Mouse (Mus musculus): ENCODE data around the gene Mslnl.

Gene Mslnl

DNA sequence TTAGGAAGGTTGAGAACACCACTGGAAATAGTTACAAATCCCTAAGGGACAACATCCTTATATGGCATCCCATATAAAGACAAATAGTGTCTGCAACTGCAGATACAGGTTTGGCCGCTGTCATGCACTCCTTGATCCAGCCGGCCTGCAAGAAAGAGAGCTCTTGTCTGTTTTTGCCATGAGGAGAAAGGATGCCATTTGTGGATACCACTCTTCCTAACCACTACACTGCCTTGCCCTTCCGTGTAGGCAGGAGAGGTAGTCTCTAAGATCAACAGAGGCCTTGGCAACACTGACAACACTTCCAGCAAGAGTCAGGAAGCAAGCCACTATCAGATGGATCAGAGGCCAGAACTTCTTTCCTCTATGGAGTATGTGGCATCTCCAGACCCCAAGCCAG lies 50.4 kb downstream of the Mslnl start, which contains the start of gene Ccdc78:
Gene Ccdc78, plus strand, starts transcription at position 301 of the 400 bp plus-strand sequence.
- no peak for DNase-seq (ENCODE audit: low spot score in 2 of 2)

DNA sequence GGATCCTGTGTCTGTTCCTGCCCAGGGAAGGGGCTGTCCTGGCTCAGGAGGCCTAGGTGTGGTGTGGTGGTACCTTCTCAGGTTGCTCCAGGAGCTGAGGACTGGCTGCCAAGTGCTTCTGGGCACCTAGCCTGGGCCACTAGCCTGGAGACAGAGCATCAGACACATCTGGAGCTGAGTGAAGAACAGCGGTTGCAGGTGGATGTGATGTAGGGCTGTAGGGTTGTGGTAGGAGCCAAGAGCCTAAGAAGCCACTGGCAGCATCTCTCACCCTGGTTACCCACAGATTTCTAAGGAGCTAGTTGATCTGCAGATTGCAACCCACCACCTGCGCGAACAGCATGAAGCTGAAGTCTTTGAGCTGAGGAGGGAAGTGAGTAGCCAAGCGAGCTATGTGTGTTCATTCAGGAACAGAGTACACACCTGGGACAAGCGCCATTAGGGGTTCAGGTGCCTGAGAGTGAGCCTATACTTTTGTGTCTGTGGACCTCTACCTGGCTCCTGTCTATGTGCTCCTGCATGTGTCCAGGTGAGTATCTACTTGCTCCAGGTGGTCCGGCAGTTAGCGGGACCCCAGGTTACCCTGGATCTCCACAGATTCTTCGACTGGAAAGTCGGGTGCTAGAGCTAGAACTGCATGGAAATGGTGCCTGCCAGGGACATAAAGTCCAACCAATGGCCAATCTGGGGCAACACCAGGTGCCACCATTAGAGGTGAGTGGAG lies 51.1 kb downstream of the Mslnl start:
- DNase-seq (ENCODE audit: low spot score in 2 of 2) = no peak

DNA sequence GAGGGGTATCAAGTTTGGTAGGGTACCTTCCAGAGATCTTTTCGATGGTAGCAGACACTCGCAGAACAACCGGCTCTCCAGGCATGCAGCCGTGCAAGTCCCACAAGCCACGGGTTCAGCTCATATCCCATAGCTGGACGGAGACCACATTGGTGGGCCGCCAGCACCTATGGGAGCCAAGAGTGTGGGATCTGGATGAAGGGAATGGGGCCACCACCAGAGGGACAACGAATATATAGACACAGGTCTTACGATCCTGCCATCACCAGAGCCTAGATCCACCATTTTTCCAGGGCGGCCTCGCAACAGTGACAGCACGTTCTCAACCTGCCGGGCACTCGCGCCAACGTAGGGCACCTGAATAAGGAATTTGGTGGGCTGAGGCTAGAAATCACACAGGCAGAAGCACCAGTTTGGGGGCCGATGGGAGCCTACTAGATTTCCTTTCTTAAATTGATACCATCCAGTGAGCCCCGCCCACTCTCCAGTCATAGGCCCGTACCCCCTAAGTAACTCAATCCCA lies 55.5 kb downstream of the Mslnl start:
- no peak for DNase-seq (ENCODE audit: low spot score in 2 of 2)

DNA sequence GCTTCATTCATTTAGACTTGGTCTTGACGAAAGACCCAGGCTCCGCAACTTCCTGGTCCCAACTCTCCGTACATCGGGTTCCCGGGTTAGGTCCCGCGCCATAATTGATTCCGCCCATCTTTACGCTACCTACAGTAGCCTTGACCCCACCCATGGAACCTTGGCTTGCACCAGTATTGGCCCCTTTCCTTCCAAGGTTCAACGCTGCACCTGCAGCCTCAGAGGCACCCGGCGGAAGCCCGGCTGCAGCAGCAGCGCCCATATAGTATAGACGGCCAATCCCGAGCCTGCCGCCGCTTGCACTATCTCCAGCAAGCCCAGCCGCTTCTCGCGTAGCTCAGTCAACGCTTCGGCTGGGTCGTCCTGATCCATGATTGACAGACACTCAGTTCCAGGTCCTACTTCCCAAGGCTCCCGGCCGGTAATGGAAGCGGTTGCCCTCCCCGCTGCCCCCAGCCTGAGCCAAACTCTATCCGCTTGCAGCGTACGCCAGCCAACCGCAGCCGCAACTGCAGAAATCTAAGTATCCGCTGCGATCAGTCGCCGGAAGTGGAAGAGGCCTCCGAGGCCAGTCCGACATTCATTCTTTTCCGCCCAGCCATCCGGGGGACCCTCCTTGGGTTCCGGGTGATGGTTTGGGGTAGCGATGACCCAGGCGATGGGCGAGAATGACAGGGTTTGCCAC lies 56.1 kb downstream of the Mslnl start:
- DNase-seq (ENCODE audit: low spot score in 2 of 2) = peak; percentile 78 to 80

DNA sequence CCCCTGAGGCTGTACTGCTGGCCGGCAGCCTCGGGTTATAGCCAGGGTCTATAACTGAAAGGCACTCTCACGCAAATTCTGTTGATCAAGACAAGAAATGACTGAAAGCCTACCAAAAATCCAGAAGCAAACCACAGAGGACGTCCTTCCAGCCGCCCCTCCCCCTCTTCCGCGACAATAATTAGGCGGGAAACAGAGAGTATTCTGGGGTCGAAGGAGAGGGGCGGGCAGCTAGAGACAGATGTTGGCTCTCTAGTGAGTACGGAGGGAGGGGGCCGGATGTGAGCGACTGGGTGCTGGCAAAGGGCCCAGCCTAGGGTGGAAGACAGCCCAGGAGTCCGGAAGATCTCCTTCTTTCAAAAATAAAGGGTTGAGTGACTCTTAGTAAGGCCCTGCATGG lies 56.8 kb downstream of the Mslnl start, which contains the start of gene Fam173a:
Gene Fam173a, minus strand, starts transcription at position 287 of the 400 bp plus-strand sequence.
- DNase-seq (ENCODE audit: low spot score in 2 of 2) = peak in 1 of 2 experiments; percentile 63

DNA sequence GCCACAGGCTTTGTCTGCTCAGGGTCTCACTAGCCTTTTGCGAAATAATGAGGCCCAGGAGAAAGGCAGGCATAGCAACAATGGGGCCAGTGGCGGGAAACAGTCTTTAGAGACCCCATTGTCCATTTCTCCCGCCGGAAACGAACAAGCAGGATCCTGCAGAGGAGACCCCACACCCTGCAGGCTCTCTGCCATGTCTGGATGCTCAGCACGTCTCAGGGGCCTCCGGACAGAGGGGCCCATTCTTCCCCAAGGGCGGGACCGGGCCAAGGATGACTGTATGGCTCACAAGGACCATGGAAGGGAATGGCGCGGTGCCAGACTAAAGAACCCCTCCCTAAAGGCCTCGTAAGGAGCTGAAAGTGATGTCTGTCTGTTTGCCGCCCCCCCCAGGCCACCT lies 58.4 kb downstream of the Mslnl start:
- no peak for DNase-seq (ENCODE audit: low spot score in 2 of 2)

DNA sequence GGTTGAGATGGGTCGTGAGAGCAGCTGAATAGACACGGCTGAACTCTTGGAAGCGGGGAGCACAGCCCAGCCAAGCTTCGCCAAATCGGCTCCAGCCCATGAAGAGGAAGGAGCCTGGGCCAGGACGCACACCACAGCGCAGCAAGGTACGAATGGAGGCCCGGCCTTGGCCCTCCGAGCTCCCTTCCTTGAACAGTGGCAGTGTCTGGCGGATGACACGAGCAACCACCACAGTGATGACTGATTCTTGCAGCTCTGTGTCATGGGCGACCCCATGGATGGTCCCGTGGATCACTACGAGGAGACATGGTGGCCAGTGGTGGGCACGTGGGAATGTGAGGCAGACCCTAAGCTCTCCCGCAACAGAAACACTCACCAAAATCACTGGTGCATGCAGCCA lies 59.2 kb downstream of the Mslnl start:
- DNase-seq (ENCODE audit: low spot score in 2 of 2) = no peak

DNA sequence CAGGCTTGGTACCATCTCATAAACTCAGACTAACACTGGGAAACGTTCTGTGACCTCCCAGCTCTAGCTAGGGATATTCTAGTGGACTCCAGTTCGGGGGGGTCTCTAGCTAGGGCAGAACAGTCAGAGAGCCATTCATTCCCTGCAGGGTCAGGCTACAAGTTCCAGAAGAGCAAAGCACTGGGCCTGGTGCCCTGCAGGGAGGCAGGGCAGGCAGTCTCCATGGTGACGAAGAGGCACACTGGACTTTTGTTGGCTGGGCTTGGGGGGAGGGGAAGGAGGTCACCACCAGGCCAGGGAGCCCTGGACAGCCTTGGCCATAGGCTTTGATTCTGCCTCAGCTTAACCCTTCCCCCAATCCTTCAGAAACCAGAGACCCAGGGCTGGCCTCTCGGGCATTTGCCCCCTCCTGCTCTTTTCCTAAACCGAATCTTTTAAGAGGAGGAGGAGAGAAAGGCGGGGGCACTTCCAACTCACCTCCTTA lies 59.8 kb downstream of the Mslnl start, which contains the start of gene AC134908.4:
Gene AC134908.4, minus strand, starts transcription at position 51 of the 484 bp plus-strand sequence.
- DNase-seq (ENCODE audit: low spot score in 2 of 2) = no peak

DNA sequence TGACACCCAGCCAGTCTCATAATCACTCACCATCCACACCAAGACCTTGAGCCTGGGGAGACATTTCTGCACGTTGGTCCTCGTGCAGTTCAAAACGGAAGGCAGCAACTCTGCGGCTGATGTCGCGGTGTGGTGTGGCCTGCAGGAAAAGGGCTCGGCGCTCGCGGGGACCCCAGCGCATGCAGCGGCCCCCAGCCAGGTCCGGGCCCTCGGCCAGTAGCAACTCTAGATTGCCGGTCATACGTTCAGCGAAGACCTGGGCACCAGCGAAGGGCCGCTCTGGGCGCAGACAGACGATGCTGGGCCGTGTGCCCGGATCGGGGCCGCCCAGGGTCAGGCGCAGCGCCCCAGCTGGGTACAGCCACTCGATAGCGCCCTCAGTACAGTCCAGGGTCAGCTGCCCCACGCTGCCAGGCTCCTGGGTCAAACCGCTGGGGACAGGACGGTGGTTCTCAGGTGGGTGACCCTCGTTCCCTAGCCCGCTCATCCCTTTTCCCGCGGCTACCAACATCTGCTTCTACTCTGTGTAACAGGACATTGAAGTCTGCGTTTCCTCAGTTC lies 60.4 kb downstream of the Mslnl start:
- DNase-seq (ENCODE audit: low spot score in 2 of 2) = no peak

DNA sequence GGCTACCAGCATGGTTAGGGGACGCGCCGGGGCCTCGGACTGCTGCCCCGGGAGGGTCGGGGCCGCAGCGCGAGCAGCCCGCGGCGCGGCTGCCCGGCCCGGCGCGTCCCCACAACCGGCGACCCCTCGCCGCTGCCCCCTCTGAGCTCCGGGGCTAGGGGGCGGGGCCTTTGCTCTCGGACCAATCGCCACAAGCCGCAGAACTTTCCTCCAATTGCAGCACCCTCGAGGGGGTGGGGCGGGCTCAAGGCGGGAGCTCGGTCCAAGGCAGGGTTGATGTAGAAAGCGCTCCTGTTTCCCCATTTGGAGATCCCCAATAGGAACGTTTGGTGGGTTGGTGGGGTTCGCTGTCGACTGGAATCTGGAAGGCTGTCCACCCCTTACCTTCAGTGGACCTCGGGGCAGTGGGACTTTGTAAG lies 61.1 kb downstream of the Mslnl start, which contains the start of gene Metrn:
Gene Metrn, minus strand, starts transcription at position 186 of the 419 bp plus-strand sequence.
- DNase-seq (ENCODE audit: low spot score in 2 of 2) = peak in 1 of 2 experiments; percentile 64

All from frontal cortex, postnatal 25 days (tissue).